Mouse (Mus musculus): ENCODE results near the gene Dagla. TPM values are rescaled to one million over a fixed set of nuclear protein-coding genes. Genes with fewer than 3 reads are reported as not detected.

Gene Dagla
- polyA plus RNA-seq (2014; fragmentation: Nextera tagmentation; extraction: Ambion mirVana) = 2.5 and 3.4 TPM in 2 replicates

DNA sequence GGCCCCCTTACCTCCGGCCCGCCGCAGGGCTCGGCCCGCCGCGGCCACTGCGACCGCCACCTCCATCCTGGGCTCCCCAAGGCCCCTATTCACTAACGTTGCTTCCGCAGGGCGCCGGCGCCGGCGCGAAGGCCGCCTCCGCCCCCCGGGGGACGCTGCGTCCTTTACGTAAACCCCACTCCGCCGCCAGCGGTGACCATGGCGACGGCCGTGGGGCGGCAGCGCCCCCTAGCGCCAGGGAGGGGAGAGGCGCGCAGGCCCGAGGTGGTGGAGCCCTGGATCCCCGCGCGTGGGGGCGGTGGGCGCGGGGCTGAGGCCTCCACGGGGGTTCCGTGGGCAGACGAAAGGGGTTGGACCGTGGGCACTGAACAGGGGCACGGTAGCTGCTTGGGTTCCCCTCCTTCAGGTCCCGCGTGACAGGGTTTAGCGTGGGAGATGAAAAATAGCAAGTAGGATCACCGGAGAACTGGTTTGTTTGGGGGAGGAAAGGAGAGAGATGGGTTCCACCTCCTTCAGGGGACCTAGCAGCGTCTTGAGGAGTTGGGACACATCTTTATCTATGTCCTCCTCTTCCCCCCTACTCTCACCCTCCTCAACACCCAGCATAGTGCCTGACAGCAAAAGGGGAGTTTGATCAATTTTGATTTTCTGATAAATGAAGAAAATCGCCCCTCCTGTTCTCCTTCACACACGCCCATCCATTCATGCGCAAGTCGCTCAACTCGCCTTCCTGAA is at the start of gene Dagla:
Gene Dagla (minus strand): TSS at position 68 of the 735 bp plus-strand sequence.
- Histone ChIP-seq H3K4me2 (peak within 1 kb of the TSS; percentile 99), H3K27me3 (ENCODE audit: insufficient read depth, low read length) (peaks cover 4% of the 10 kb centered on the region; the same call in 1 of the 2 replicates), H3K4me3 (ENCODE audit: low read depth, low read length) (peak within 1 kb of the TSS; percentile 71), H3K9ac (peak within 1 kb of the TSS; percentile 80), H3K27ac (ENCODE audit: low read depth) (no peak within 1 kb of the TSS), H3K36me3 (ENCODE audit: insufficient read depth) (no peaks in the 10 kb centered on the region), H3K4me1 (ENCODE audit: insufficient read depth) (peaks cover 18% of the 10 kb centered on the region; the same call in 1 of the 2 replicates), H3K9me3 (ENCODE audit: low read depth, low read length) (no peaks in the 10 kb centered on the region)
- ATAC-seq (ENCODE audit: insufficient read depth) (peak; percentile 67), DNase-seq (peak; percentile 88)
- TF ChIP-seq CTCF (IDR thresholded peaks at IDR 0.05; ENCODE audit: low read depth) = peak; percentile 77
- WGBS = 5% methylated on average over 56 of the region's 56 CpGs

DNA sequence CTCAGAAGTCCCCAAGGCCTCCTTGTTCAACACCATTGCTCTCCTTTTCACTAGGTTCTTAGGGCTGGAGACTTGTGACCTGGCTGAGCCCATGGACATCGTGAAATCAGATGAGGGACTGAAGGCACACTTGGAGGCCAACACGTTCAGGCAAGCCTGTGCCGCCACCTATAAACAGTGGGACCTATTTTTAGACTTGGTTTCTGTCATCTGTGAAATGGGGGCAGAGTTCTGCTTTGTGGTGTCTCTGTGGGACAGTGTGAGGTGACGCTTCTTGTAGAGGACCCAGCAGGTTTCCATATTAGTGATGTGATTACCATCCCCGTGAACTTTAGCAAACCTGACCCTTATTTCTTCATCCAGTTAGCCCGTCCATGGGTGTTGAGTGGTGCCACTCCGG is 47.5 kb upstream of the Dagla start:
- 77% methylated on average over 7 of the region's 7 CpGs for WGBS
- TF ChIP-seq CTCF (IDR thresholded peaks at IDR 0.05; ENCODE audit: low read depth) = no peak
- ATAC-seq (ENCODE audit: insufficient read depth) (no peak), DNase-seq (no peak)
- Histone ChIP-seq H3K9ac (no peak overlapping the region), H3K4me2 (no peak overlapping the region), H3K4me3 (ENCODE audit: low read depth, low read length) (no peak overlapping the region), H3K27me3 (ENCODE audit: insufficient read depth, low read length) (no peaks in the 10 kb centered on the region), H3K27ac (ENCODE audit: low read depth) (no peak overlapping the region), H3K9me3 (ENCODE audit: low read depth, low read length) (no peaks in the 10 kb centered on the region), H3K4me1 (ENCODE audit: insufficient read depth) (no peaks in the 10 kb centered on the region), H3K36me3 (ENCODE audit: insufficient read depth) (no peaks in the 10 kb centered on the region)

DNA sequence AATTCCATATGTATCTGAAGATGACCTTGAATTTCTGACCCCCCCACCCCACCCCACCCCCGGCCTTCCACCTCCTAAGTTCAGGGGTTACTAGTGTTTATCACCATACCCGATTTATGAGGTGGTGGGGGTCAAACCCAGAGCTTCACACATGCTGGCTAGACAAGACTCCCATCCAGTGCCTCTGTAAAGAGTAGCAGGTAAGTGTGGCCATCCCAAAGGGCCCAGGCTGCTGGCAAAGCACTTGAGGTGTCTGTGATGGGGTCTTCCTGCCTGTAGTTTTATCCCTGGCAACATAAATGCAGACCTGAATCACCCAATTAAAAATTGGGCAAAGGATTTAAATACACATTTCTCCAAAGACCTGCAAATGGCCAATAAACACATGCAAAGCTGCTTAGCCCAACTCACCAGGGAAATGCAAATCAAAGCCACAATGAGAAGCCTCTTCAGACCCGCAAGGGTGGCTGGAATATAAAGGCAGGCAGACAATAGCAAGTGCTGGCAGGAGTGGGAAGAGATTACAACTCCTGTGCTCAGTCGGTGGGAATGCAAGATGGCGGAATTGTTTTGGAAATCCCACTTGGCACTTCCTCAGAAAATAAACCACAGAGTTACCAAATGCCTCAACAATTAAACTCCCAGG is 43.1 kb upstream of the Dagla start:
- no peak for DNase-seq
- Histone ChIP-seq H3K9ac (no peak overlapping the region), H3K4me2 (no peak overlapping the region), H3K27me3 (ENCODE audit: insufficient read depth, low read length) (0 out of 2 replicates have a peak, but pooled peaks cover 4% of the 10 kb centered on the region), H3K27ac (ENCODE audit: low read depth) (no peak overlapping the region), H3K9me3 (ENCODE audit: low read depth, low read length) (no peaks in the 10 kb centered on the region), H3K36me3 (ENCODE audit: insufficient read depth) (no peaks in the 10 kb centered on the region), H3K4me1 (ENCODE audit: insufficient read depth) (no peaks in the 10 kb centered on the region), H3K4me3 (ENCODE audit: low read depth, low read length) (no peak overlapping the region)
- no peak for TF ChIP-seq CTCF (IDR thresholded peaks at IDR 0.05; ENCODE audit: low read depth)
- 65% methylated on average over 5 of the region's 5 CpGs for WGBS
- ATAC-seq (ENCODE audit: insufficient read depth) = no peak

DNA sequence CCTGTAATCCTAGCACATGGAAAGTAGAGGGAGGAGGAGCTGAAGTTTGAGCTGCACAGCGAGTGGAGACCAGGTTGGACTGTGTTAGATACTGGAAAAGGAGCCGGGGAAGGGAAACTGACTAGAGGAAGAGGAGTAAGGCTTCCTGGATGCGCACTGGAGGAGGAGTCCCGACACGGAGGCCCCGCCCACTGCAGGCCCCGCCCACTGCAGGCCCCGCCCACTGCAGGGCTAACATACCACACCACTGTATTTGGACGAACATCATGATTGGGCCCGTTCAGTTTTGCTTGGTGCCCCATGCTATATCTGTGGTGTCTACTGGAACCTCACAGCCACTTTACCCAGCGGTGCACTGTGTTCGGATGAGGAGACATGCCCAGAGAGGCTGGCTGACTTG is 41.0 kb upstream of the Dagla start:
- 32% methylated on average over 12 of the region's 12 CpGs for WGBS
- H3K27me3 ChIP-seq (ENCODE audit: insufficient read depth, low read length) = 0 out of 2 replicates have a peak, but pooled peaks cover 4% of the 10 kb centered on the region
- no peak overlapping the region for H3K27ac ChIP-seq (ENCODE audit: low read depth)
- no peak overlapping the region for H3K9ac ChIP-seq
- no peaks in the 10 kb centered on the region for H3K9me3 ChIP-seq (ENCODE audit: low read depth, low read length)
- H3K4me1 ChIP-seq (ENCODE audit: insufficient read depth) = no peaks in the 10 kb centered on the region; the same call in 1 of the 2 replicates
- H3K4me2 ChIP-seq = no peak overlapping the region
- no peak for DNase-seq
- H3K4me3 ChIP-seq (ENCODE audit: low read depth, low read length) = no peak overlapping the region
- no peak for ATAC-seq (ENCODE audit: insufficient read depth)
- no peaks in the 10 kb centered on the region for H3K36me3 ChIP-seq (ENCODE audit: insufficient read depth)
- TF ChIP-seq CTCF (IDR thresholded peaks at IDR 0.05; ENCODE audit: low read depth) = no peak

DNA sequence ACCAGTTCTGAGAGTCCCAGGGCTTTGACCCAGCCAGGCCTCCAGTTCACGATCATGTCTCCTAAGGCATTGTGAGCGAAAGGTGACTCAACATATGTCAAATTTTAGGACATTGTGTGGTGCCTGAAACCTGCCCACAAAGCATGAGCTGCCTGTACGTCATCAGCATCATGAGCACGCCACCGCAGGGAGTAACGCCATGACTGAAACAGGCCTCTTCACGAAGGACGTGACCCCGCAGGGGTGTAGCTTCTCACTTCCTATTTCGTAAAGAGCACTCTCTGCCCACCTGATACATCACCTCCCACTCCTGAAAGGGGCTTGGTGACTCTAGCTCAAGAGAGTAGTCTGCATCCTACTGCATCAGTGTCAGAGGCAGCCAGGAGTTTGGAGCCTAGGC is 39.2 kb upstream of the Dagla start:
- Histone ChIP-seq H3K4me1 (ENCODE audit: insufficient read depth) (no peaks in the 10 kb centered on the region; the same call in 1 of the 2 replicates), H3K27ac (ENCODE audit: low read depth) (no peak overlapping the region), H3K4me3 (ENCODE audit: low read depth, low read length) (no peak overlapping the region), H3K4me2 (no peak overlapping the region), H3K9me3 (ENCODE audit: low read depth, low read length) (no peaks in the 10 kb centered on the region), H3K9ac (no peak overlapping the region), H3K27me3 (ENCODE audit: insufficient read depth, low read length) (0 out of 2 replicates have a peak, but pooled peaks cover 4% of the 10 kb centered on the region), H3K36me3 (ENCODE audit: insufficient read depth) (no peaks in the 10 kb centered on the region)
- WGBS = 62% methylated on average over 10 of the region's 10 CpGs
- ATAC-seq (ENCODE audit: insufficient read depth) (no peak), DNase-seq (no peak)
- no peak for TF ChIP-seq CTCF (IDR thresholded peaks at IDR 0.05; ENCODE audit: low read depth)

DNA sequence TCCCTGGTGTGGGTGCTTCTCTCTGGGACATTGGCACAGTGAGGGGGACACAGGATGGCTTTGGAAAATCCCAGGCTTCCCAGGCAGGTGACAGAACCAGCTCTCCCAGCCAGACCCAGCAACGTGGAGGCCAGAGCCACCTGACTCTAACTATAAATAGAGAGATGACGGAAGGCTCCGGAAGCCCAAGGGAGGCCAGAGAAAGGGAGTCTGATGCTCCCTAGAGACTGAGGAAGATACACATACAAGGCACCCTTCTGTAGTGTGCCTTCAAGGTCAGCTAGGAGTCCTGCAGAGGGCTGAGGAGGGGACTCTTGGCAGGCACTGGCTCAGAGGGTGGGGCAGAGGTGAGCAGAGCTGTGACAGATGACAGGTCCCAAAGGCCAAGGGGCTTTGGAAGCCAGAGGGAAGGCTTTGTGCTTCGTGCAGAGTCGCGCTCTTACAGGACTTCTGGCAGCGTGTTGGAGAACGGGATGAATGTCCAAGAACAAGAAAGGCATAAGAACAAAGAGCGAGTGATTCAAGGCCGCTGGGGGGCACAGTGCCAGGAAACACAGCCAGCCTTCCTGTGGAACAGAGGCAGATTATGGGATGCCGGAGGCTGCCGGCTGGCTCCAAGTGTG is 37.3 kb upstream of the Dagla start:
- H3K36me3 ChIP-seq (ENCODE audit: insufficient read depth) = no peaks in the 10 kb centered on the region
- DNase-seq (peak; percentile 79), ATAC-seq (ENCODE audit: insufficient read depth) (peak; percentile 47; the same call in 1 of the 2 replicates)
- no peaks in the 10 kb centered on the region for H3K9me3 ChIP-seq (ENCODE audit: low read depth, low read length)
- no peak overlapping the region for H3K4me3 ChIP-seq (ENCODE audit: low read depth, low read length)
- 41% methylated on average over 12 of the region's 12 CpGs for WGBS
- 0 out of 2 replicates have a peak, but pooled peaks cover 4% of the 10 kb centered on the region for H3K27me3 ChIP-seq (ENCODE audit: insufficient read depth, low read length)
- H3K9ac ChIP-seq = no peak overlapping the region
- TF ChIP-seq CTCF (IDR thresholded peaks at IDR 0.05; ENCODE audit: low read depth) = peak; percentile 15; the same call in 1 of the 2 replicates
- H3K4me1 ChIP-seq (ENCODE audit: insufficient read depth) = no peaks in the 10 kb centered on the region; the same call in 1 of the 2 replicates
- no peak overlapping the region for H3K4me2 ChIP-seq
- H3K27ac ChIP-seq (ENCODE audit: low read depth) = no peak overlapping the region

DNA sequence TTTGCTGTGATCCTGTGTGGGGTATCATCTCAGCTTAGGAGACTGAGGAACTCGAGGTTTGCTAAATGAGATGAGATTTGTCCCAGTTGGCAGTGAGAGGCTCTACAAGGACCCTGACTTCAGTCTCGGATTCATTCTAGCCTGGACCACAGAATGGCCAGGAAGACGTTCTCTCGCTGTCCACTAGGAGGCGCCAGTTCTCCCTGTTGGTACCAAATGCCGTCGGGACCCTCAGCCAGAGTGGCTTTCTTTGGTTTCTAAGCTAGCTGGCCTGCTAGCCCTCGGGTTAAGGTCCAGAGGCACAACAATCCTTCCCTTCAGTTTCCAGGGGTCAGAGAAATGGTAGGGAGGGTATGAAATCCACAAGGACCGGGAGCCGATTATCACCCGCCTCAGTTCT is 36.5 kb upstream of the Dagla start:
- ATAC-seq (ENCODE audit: insufficient read depth) (no peak), DNase-seq (peak; percentile 90)
- H3K27me3 ChIP-seq (ENCODE audit: insufficient read depth, low read length) = 0 out of 2 replicates have a peak, but pooled peaks cover 4% of the 10 kb centered on the region
- no peak overlapping the region for H3K9ac ChIP-seq
- H3K4me1 ChIP-seq (ENCODE audit: insufficient read depth) = no peaks in the 10 kb centered on the region; the same call in 1 of the 2 replicates
- H3K4me2 ChIP-seq = no peak overlapping the region
- H3K27ac ChIP-seq (ENCODE audit: low read depth) = no peak overlapping the region
- peak; percentile 92 for TF ChIP-seq CTCF (IDR thresholded peaks at IDR 0.05; ENCODE audit: low read depth)
- H3K4me3 ChIP-seq (ENCODE audit: low read depth, low read length) = no peak overlapping the region
- no peaks in the 10 kb centered on the region for H3K9me3 ChIP-seq (ENCODE audit: low read depth, low read length)
- WGBS = 18% methylated on average over 11 of the region's 11 CpGs
- H3K36me3 ChIP-seq (ENCODE audit: insufficient read depth) = no peaks in the 10 kb centered on the region

Measured in lung, embryonic 14.5 days (tissue).